Mouse (Mus musculus): ENCODE measurements around the gene Tmem216.
A peak's percentile ranks its signal among the peaks of the same experiment; 100 is the strongest.

Gene Tmem216

GRCm38 (mm10) chr19:10497512-10498160, 58.4 kb downstream of the Tmem216 start:
- no peak for ATAC-seq (ENCODE audit: insufficient number of reproducible peaks, low FRiP score, low TSS enrichment)

GRCm38 (mm10) chr19:10496976-10497375, 59.1 kb downstream of the Tmem216 start:
- ATAC-seq (ENCODE audit: insufficient number of reproducible peaks, low FRiP score, low TSS enrichment), result no peak

DNA sequence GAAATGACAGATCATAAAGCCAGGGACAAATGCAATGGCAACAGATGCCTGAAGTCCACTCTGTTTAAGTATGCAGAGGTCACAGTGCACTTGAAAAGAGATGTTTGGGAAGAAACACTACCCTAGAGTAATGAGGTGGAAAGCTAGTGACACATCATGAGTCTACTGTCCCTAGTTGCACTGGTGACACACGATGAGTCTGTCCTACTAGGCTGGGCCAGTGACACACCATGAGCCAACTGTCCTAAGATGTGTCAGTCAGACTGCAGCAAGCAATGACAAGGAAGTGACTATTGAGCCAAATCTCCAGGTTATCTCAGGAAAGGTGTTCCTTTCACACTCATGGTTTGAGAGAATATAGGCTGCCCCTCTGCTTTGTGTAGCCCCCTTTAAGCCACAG, 60.4 kb downstream of the Tmem216 start:
- ATAC-seq (ENCODE audit: insufficient number of reproducible peaks, low FRiP score, low TSS enrichment), result no peak

GRCm38 (mm10) chr19:10486264-10486738, 69.7 kb downstream of the Tmem216 start:
- ATAC-seq (ENCODE audit: insufficient number of reproducible peaks, low FRiP score, low TSS enrichment), result peak; percentile 58; the same call in 1 of the 2 replicates

Measured in cerebellum, adult (tissue).